Mouse (Mus musculus) testis, adult 10 weeks (tissue): ENCODE data around the gene Mars2. TPM values are rescaled to one million over a fixed set of nuclear protein-coding genes. Genes with fewer than 3 reads are reported as not detected.

Experiments
- polyA plus RNA-seq: library from polyadenylated mRNA; stranded (reverse); fragments of 350-450 nt; fragmentation: Illumina TruSeq; extraction: RNeasy Lipid Tissue Mini Kit (QIAGEN cat#74804); gene quantifications from one replicate; pipeline ENCODE4 v1.2.3, GENCODE M21; 2014; ENCODE audit warnings: low read depth, low replicate concordance

Mars2 gene
- 2.4 TPM for polyA plus RNA-seq

DNA sequence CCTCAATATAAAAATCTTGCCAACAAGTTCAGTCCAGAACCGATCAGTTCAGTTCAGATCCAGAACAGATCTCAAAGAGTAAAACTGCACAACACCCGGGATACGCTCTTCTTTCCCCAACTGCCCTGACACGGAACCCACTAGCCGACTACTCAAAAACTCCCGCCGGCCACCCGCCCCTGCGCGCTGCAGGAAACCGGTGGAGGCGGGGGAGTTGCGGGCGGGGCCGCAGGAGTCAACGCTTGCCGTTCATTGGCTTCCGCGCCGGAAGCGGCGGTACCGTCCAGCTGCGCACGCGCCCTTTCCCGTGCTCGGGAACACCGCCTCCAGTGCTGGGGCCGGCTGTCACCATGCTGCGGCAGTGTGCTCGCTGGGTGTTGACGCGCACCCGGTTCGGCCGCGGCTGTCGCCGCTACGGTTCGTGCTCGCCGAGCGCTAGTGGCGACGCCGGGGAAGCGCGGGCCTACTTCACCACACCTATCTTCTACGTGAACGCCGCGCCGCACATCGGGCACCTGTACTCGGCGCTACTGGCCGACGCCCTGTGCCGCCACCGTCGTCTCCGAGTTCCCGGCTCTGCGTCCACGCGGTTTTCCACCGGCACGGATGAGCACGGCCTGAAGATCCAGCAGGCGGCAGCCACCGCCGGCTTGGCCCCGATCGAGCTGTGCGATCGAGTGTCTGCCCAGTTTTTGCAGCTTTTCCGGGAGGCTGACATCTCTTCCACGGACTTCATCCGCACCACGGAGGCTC lies at the start of gene Mars2:
Gene Mars2 (plus strand): TSS at position 288 of the 753 bp plus-strand sequence.

DNA sequence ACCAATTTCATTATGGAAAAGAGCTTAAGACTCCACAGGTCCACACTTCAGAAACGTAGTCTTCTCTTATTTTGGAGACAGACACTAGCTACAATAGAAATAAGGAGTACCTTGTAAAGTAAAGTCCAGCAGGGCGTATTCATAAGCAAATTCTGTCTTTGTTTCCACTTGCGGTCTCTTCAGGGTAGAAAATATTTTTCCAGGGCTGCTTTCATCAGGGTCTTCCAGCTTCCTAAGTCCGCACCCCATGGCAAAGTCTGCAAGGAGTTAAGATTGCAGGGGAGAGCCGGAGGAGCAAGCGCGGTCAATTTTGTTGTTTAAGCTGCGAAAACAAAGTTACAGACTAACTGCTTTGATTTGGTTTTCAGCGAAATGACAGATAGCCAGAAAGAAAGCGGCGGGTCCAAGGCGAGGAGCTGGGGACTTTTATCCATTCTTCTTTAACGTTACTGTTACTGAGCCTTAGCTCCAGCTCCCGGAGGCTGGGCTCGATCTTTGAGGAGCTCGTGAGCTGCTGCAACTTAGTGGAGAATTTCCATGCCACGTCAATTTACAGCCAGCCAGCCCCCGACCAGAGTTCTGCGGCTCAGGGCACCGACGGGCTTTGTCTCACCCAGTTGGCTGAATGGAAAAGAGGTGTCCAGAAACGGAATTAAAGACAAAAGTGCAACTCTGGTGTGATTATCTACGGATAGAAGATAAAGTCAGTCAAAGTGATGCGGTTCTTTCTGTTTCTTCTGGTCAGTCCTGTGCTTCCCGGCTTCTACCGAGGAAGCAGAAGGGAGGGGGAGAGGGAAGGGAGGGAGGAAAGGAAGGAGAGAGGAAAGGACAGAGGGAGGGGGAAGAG lies 10.7 kb upstream of the Mars2 start, which contains the start of gene Rftn2:
Gene Rftn2 (minus strand): TSS at position 772 of the 847 bp plus-strand sequence.

Other genes with a start within 250 kb of the Mars2 start
- 186 TPM for gene Sf3b1, start 209.7 kb upstream of the Mars2 start, polyA plus RNA-seq
- gene Coq10b, start 184.4 kb upstream of the Mars2 start, polyA plus RNA-seq = 117 TPM
- 68.7 TPM for gene Hspe1, start 149.0 kb upstream of the Mars2 start, polyA plus RNA-seq
- gene Hspd1, start 148.9 kb upstream of the Mars2 start, polyA plus RNA-seq = 96.7 TPM
- gene Mob4, start 105.9 kb upstream of the Mars2 start, polyA plus RNA-seq = 38.5 TPM
- gene Rftn2, start 10.4 kb upstream of the Mars2 start, polyA plus RNA-seq = 9.1 TPM
- gene Boll, start 126.3 kb downstream of the Mars2 start, polyA plus RNA-seq = 504 TPM
- 0.94 TPM for gene Plcl1, start 168.7 kb downstream of the Mars2 start, polyA plus RNA-seq